Mouse (Mus musculus): ENCODE results near the gene Cox7a2l. TPM values are rescaled to one million over a fixed set of nuclear protein-coding genes. Genes with fewer than 3 reads are reported as not detected.
A peak's percentile ranks its signal among the peaks of the same experiment; 100 is the strongest.

The Cox7a2l gene
- polyA plus RNA-seq (2012; rRNA removed) = 216 and 276 TPM in 2 replicates

GRCm38 (mm10) chr17:83517280-83518015 is at the start of gene Cox7a2l:
TSS of gene Cox7a2l (minus strand) at chr17:83517330.
- no peak for DNase-seq (ENCODE audit: low read depth)

GRCm38 (mm10) chr17:83565506-83565905 is 48.4 kb upstream of the Cox7a2l start:
- no peak for DNase-seq (ENCODE audit: low read depth)

- DNase-seq (ENCODE audit: low read depth) = no peak
These were observed 47.1 kb upstream of the Cox7a2l start for GRCm38 (mm10) chr17:83564119-83564820.

DNA sequence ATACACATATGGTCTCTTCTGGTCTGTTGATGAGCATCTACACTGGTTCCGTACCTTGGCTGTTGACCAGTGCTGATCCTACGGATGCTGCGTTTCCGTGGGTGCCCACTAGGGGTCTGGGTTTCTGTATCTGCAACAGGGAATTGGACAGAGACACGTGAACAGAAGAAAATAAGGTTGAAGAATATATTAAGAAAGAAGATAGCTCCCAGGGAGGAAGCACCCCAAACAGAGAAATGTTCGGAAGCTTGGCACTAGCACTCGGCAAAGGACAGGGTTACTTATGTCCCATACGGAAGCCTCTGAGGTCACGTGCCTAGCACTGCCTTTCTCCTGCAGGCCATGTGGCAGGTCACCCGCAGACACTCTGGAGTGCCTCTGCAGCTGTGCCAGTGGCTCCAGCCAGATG is 46.6 kb upstream of the Cox7a2l start:
- peak; percentile 2 for DNase-seq (ENCODE audit: low read depth)

DNA sequence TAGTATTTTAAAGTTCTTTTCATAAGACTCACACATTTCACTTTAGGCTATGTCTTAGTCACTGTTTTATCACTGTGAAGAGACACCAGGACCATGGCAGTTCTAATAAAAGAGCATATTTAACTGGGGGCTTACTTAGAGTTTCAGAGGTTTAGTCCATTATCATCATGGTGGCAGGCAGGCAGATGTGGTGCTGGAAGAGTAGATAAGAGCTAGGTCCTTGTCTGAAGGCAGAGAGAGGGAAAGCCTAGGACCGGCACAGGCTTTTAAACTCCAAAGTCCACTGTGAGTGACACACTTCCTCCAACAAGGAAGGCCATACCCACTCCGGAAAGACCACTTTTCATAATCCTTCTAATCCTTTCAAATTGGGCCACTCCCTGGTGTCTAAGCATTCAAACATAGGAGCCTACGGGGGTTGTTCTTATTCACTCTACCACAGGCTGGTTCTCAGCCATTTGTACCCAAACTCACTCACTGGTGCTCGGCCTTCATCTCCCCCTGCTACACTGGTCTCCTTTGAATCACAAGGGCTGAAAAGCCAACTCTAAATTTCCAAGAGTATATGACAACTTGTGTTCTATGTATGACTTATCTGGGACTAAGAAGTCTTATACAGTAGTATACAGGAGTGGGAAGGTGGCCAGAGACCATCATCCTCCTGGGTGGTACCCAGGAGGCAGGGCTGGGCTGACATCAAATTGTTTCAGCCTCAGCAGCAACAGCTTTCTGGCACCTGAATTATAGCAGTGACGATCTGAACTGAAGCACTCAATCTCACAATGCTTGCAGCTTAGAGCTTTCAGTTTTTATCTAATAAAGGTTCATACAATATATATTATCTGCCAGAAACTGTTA is 45.3 kb upstream of the Cox7a2l start:
- no peak for DNase-seq (ENCODE audit: low read depth)

- DNase-seq (ENCODE audit: low read depth) = no peak
These were observed 42.0 kb upstream of the Cox7a2l start for GRCm38 (mm10) chr17:83559081-83559480.

GRCm38 (mm10) chr17:83555836-83556235 is 38.7 kb upstream of the Cox7a2l start:
- no peak for DNase-seq (ENCODE audit: low read depth)

- no peak for DNase-seq (ENCODE audit: low read depth)
These were observed 37.9 kb upstream of the Cox7a2l start for GRCm38 (mm10) chr17:83554997-83555396.

DNA sequence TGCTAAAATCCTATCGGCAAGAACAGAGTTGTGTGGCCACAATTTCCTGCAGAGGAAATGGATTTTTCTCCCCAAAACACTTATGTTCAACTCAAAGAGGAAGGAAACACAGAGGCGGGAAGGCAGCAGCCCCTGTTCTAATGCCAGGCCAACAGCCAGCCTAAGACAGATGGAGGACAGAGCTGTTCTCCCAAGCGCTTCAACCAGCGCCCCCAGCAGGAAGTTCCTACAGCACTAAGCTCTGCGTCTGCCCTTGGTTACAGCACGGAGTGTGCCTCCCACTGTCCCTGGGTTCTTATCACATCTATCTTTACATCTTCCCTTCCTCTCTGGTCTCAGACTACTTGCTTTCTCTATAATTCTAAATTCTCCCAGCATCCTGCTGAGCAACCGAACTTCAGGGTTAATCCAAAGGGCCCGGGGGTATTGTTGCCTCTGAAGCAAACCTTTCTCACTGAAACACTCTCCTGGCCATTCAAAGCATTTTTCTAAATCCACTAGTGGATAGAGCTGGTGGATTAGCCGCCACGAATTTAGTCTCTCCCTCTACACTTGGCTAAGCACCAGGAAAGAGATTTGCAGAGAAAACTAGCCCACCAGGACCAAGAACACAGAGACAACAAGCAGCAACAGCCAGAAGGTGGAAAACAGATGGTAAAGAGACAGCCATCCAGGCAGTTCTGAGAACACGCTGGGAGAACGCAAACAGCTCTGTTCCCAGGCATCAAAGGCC is 31.5 kb upstream of the Cox7a2l start:
- DNase-seq (ENCODE audit: low read depth) = no peak

DNA sequence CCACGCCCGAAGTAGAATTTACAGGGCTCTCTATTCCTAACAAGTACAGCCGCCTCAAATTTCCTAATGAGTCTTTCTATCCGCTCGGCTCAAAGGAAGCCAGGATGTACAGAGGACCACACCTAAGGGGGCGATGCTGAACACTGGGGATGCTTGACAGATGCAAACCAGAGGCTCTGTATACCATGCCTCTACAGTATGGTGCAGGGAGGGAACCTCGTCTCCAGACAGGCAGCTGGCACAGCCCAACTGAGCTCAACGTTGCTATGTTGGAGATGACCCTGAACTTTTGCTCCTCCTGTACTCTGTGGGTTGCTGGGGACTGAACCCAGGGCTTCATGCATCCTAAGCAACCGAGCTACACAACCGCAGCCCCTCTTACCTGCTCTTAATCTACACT is 30.0 kb upstream of the Cox7a2l start:
- no peak for DNase-seq (ENCODE audit: low read depth)

GRCm38 (mm10) chr17:83545756-83546742 is 28.9 kb upstream of the Cox7a2l start:
- DNase-seq (ENCODE audit: low read depth) = no peak

DNA sequence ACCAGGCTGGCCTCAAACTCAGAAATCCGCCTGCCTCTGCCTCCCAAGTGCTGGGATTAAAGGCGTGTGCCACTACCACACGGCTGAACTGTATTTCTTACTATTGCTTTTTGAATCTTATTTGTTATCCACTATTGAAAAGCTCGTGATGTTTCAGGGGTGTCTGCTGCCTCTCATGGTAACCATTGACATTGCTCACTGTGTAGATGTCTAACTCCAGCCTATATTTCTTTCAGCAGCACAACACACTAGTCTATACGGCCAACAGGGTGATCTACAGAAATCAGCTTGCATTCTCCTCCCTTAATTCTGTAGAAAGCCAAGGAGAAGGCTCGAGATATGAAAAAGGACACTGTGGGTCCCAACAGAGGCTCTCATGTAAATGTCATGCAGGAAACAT is 28.1 kb upstream of the Cox7a2l start:
- no peak for DNase-seq (ENCODE audit: low read depth)

DNA sequence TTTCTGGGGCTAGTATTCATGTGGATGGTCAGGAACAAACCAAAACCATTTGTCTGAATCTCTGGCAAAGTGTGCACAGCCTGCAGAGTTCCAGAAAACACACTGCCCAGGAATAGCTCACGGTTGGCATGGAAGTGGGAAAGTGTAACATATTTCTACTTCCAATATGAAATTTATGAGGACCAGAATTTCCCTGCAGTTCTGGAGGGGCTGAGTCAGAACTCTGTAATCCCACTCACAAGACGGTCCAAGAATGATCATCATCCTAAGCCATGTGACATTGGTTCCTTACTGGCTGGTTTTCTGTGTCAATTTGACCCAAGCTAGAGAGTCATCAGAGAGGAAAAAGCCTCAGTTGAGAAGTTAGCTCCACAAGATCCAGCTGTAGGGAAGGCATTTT is 25.3 kb upstream of the Cox7a2l start:
- no peak for DNase-seq (ENCODE audit: low read depth)

DNA sequence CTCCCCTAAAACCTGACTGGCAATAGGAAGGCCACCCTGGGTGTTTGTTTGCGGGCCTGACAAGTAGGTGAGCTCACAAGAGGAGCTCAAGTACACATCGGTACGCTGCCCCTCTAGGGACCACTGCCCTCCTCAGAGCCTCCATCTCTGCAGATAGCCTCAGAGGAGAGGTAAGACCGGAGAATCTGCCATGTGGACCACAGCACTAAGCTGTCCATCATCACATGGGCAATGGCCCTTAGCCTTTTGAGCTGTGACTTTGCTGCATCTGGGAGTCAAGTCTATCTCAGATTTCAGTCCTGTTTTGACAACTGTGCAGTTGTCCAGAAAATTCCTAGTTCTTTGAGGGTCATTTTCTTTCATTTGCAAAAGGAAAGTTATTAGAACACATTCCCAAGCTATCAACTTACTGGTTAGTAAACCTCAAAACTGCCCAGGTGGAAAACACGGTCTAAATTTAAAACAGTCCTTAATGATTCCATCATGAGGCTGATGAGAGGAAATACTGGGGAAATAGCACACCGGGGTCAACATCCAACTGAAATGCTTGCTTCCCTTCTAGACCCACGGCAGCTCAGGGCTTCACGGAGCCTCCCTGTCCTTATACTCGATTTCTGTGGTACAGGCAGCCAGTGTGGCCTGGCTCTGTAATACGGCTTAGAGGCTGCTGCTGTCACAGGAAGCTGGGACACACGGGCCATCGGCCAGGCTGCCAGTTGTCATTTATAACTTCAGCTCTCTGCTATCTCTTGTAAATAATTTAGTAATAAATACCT is 22.3 kb upstream of the Cox7a2l start:
- no peak for DNase-seq (ENCODE audit: low read depth)

- DNase-seq (ENCODE audit: low read depth) = no peak
These were observed 21.6 kb upstream of the Cox7a2l start for GRCm38 (mm10) chr17:83538694-83539093.

DNA sequence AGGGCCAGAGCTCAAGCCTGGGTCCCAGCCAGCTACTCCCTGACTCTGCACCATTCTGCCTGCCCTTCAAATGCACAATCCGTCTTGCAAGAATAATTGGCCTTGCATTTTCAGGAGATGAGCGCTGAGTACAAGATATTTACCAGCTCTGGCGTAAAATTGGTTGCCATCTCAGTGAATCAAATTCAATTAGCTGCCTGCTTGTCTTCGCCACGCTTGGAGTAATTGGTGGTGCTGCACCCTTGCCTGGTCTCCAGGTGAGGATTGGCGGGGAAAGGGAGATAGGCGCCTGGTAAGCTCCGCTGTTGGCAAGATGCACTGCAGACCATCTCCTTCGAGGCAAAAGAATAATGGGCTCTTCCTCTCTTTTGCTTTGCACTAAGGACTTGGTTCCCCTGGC is 21.0 kb upstream of the Cox7a2l start:
- DNase-seq (ENCODE audit: low read depth) = no peak

DNA sequence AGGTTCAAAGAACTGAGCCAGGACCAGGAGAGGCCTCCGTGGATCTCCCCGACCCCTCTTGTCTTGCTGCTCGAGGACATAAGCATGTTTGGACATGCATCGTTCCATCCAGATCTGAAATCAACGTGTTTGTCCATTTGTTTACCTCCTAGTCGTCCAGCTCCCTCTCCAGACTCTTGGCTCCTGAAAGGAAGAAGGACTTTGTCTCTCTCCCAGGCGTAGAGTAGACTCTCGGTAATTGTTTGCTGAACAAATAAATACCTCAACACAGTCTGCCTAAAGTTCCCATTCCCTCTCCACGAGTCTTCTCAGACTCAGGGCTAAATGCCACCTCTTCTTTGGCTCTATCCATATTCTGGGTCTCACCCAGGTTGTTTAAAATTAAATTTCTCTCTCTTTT is 16.0 kb upstream of the Cox7a2l start:
- DNase-seq (ENCODE audit: low read depth) = no peak

GRCm38 (mm10) chr17:83527651-83528381 is 10.7 kb upstream of the Cox7a2l start:
- no peak for DNase-seq (ENCODE audit: low read depth)
